Mouse (Mus musculus): ENCODE results near the gene Xpo5. TPM values are rescaled to one million over a fixed set of nuclear protein-coding genes. Genes with fewer than 3 reads are reported as not detected.
A peak's percentile ranks its signal among the peaks of the same experiment; 100 is the strongest.

The Xpo5 gene
- polyA plus RNA-seq, 1 experiment from 2014 or later, result 78.5 TPM

DNA sequence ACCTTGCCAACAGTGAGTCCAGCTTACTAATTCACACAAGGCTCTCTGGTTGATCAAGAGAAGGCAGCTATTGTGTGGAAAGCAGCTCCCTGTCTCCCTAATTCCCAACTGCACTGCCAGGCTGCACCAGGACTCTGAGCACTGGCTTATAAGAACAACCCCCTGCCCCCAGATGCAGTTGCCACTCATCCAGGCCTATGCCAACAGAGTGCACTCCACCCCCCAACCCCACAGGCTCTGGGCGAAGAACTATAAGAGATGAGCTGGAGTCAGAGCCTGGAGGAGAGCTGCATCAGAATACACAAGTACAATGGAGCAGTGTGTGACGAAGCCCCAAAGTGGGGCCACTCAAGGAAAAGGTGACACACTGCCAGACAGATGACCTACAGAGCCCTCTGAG, 69.5 kb downstream of the Xpo5 start:
- ATAC-seq (replicated peaks; ENCODE audit: insufficient number of reproducible peaks, low FRiP score, low TSS enrichment, low read depth) (no peak), DNase-seq (ENCODE audit: low spot score) (no peak)
- H3K27me3 ChIP-seq (ENCODE audit: control insufficient read depth, insufficient read depth, low read length), result no peaks in the 10 kb centered on the region
- H3K9me3 ChIP-seq (replicated peaks; ENCODE audit: control insufficient read depth, low read length), result no peaks in the 10 kb centered on the region
- H3K27ac ChIP-seq (replicated peaks; ENCODE audit: low read depth, low read length), result no peak overlapping the region
- peaks cover 2% of the 10 kb centered on the region; the same call in 1 of the 2 replicates for H3K4me1 ChIP-seq (ENCODE audit: control insufficient read depth, insufficient read depth, low read length)
- no peak overlapping the region for H3K4me2 ChIP-seq (ENCODE audit: low read depth, low read length)
- H3K4me3 ChIP-seq (ENCODE audit: low read depth, low read length), result no peak overlapping the region
- H3K9ac ChIP-seq (replicated peaks; ENCODE audit: low read length), result no peak overlapping the region
- peaks cover 4% of the 10 kb centered on the region; the same call in 1 of the 2 replicates for H3K36me3 ChIP-seq (replicated peaks; ENCODE audit: control insufficient read depth, insufficient read depth, low read depth, low read length)
- WGBS, result 83% methylated on average over 2 of the region's 2 CpGs

GRCm38 (mm10) chr17:46272675-46273074, 70.1 kb downstream of the Xpo5 start:
- Histone ChIP-seq H3K4me2 (ENCODE audit: low read depth, low read length) (no peak overlapping the region), H3K9me3 (replicated peaks; ENCODE audit: control insufficient read depth, low read length) (no peaks in the 10 kb centered on the region), H3K4me3 (ENCODE audit: low read depth, low read length) (no peak overlapping the region), H3K27ac (replicated peaks; ENCODE audit: low read depth, low read length) (no peak overlapping the region), H3K9ac (replicated peaks; ENCODE audit: low read length) (no peak overlapping the region), H3K4me1 (ENCODE audit: control insufficient read depth, insufficient read depth, low read length) (peaks cover 2% of the 10 kb centered on the region; the same call in 1 of the 2 replicates), H3K27me3 (ENCODE audit: control insufficient read depth, insufficient read depth, low read length) (no peaks in the 10 kb centered on the region), H3K36me3 (replicated peaks; ENCODE audit: control insufficient read depth, insufficient read depth, low read depth, low read length) (peaks cover 4% of the 10 kb centered on the region; the same call in 1 of the 2 replicates)
- DNase-seq (ENCODE audit: low spot score), result no peak
- 82% methylated on average over 5 of the region's 5 CpGs for WGBS
- ATAC-seq (replicated peaks; ENCODE audit: insufficient number of reproducible peaks, low FRiP score, low TSS enrichment, low read depth), result no peak

- peaks cover 4% of the 10 kb centered on the region; the same call in 1 of the 2 replicates for H3K36me3 ChIP-seq (replicated peaks; ENCODE audit: control insufficient read depth, insufficient read depth, low read depth, low read length)
- DNase-seq (ENCODE audit: low spot score) (peak; percentile 39), ATAC-seq (replicated peaks; ENCODE audit: insufficient number of reproducible peaks, low FRiP score, low TSS enrichment, low read depth) (0 out of 2 replicates have a peak, but pooled peaks have one; percentile 55)
- H3K9me3 ChIP-seq (replicated peaks; ENCODE audit: control insufficient read depth, low read length), result no peaks in the 10 kb centered on the region
- WGBS, result 31% methylated on average over 1 of the region's 1 CpGs
- H3K4me1 ChIP-seq (ENCODE audit: control insufficient read depth, insufficient read depth, low read length), result peaks cover 2% of the 10 kb centered on the region; the same call in 1 of the 2 replicates
- no peaks in the 10 kb centered on the region for H3K27me3 ChIP-seq (ENCODE audit: control insufficient read depth, insufficient read depth, low read length)
- H3K9ac ChIP-seq (replicated peaks; ENCODE audit: low read length), result no peak overlapping the region
- no peak overlapping the region for H3K4me2 ChIP-seq (ENCODE audit: low read depth, low read length)
- H3K27ac ChIP-seq (replicated peaks; ENCODE audit: low read depth, low read length), result no peak overlapping the region
- no peak overlapping the region for H3K4me3 ChIP-seq (ENCODE audit: low read depth, low read length)
These were observed 71.2 kb downstream of the Xpo5 start for GRCm38 (mm10) chr17:46273803-46274236.

GRCm38 (mm10) chr17:46274465-46274864, 71.9 kb downstream of the Xpo5 start:
- ATAC-seq (replicated peaks; ENCODE audit: insufficient number of reproducible peaks, low FRiP score, low TSS enrichment, low read depth) (no peak), DNase-seq (ENCODE audit: low spot score) (no peak)
- Histone ChIP-seq H3K36me3 (replicated peaks; ENCODE audit: control insufficient read depth, insufficient read depth, low read depth, low read length) (peaks cover 4% of the 10 kb centered on the region; the same call in 1 of the 2 replicates), H3K4me1 (ENCODE audit: control insufficient read depth, insufficient read depth, low read length) (peaks cover 2% of the 10 kb centered on the region; the same call in 1 of the 2 replicates), H3K4me2 (ENCODE audit: low read depth, low read length) (no peak overlapping the region; the same call in 1 of the 2 replicates), H3K27me3 (ENCODE audit: control insufficient read depth, insufficient read depth, low read length) (no peaks in the 10 kb centered on the region), H3K9ac (replicated peaks; ENCODE audit: low read length) (no peak overlapping the region), H3K27ac (replicated peaks; ENCODE audit: low read depth, low read length) (no peak overlapping the region), H3K9me3 (replicated peaks; ENCODE audit: control insufficient read depth, low read length) (no peaks in the 10 kb centered on the region), H3K4me3 (ENCODE audit: low read depth, low read length) (no peak overlapping the region)
- WGBS, result 38% methylated on average over 6 of the region's 6 CpGs

DNA sequence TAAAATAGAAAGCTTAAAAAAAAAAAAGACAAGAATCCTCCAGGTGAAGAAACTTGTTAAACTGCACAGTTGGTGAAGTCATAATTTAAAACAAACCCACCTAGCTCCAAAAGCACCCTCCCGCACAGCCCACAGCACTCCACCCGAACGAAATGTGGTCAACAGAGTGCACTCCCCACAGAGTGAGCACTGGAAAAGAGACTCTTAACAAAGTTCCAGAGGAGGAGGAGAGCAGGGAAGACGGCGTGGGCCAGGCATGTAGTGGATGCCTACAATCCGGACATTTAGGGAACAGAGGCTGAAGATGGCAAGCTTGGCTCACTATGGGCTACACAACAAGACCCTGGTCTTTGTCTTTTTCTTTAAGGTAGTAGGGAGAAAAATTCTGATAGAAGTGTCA, 72.5 kb downstream of the Xpo5 start:
- ATAC-seq (replicated peaks; ENCODE audit: insufficient number of reproducible peaks, low FRiP score, low TSS enrichment, low read depth), result no peak

DNA sequence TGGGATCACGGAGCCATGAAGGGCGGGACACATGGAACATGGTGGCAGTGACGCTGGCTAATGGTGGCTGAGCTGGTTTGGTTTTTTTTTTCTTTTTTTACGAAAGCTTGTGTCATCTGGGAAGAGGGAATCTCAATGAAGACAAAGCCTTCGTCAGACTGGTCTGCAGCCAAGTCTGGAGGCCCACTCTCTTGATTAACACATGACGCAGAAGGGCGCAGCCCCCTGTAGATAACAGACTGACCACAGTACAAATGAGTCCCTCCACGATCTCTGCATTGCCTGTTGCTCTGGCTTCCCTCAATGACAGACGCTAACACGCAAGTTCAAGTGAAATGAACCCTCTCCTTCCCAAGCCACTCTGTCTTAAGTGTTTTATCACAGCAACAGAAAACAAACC, 72.9 kb downstream of the Xpo5 start:
- WGBS, result 94% methylated on average over 10 of the region's 10 CpGs
- no peaks in the 10 kb centered on the region for H3K27me3 ChIP-seq (ENCODE audit: control insufficient read depth, insufficient read depth, low read length)
- DNase-seq (ENCODE audit: low spot score) (no peak), ATAC-seq (replicated peaks; ENCODE audit: insufficient number of reproducible peaks, low FRiP score, low TSS enrichment, low read depth) (no peak)
- no peak overlapping the region for H3K4me2 ChIP-seq (ENCODE audit: low read depth, low read length)
- H3K4me1 ChIP-seq (ENCODE audit: control insufficient read depth, insufficient read depth, low read length), result peaks cover 2% of the 10 kb centered on the region; the same call in 1 of the 2 replicates
- no peaks in the 10 kb centered on the region; the same call in 1 of the 2 replicates for H3K36me3 ChIP-seq (replicated peaks; ENCODE audit: control insufficient read depth, insufficient read depth, low read depth, low read length)
- no peak overlapping the region for H3K9ac ChIP-seq (replicated peaks; ENCODE audit: low read length)
- H3K9me3 ChIP-seq (replicated peaks; ENCODE audit: control insufficient read depth, low read length), result no peaks in the 10 kb centered on the region
- no peak overlapping the region for H3K4me3 ChIP-seq (ENCODE audit: low read depth, low read length)
- no peak overlapping the region for H3K27ac ChIP-seq (replicated peaks; ENCODE audit: low read depth, low read length)

More for the DNA sequence above, 72.5 kb downstream of the Xpo5 start:
- Histone ChIP-seq H3K4me2 (ENCODE audit: low read depth, low read length) (no peak overlapping the region), H3K4me1 (ENCODE audit: control insufficient read depth, insufficient read depth, low read length) (peaks cover 2% of the 10 kb centered on the region; the same call in 1 of the 2 replicates), H3K9me3 (replicated peaks; ENCODE audit: control insufficient read depth, low read length) (no peaks in the 10 kb centered on the region), H3K36me3 (replicated peaks; ENCODE audit: control insufficient read depth, insufficient read depth, low read depth, low read length) (peaks cover 1% of the 10 kb centered on the region; the same call in 1 of the 2 replicates), H3K4me3 (ENCODE audit: low read depth, low read length) (no peak overlapping the region), H3K27me3 (ENCODE audit: control insufficient read depth, insufficient read depth, low read length) (no peaks in the 10 kb centered on the region), H3K9ac (replicated peaks; ENCODE audit: low read length) (no peak overlapping the region), H3K27ac (replicated peaks; ENCODE audit: low read depth, low read length) (no peak overlapping the region)
- no peak for DNase-seq (ENCODE audit: low spot score)
- WGBS, result 74% methylated on average over 6 of the region's 6 CpGs

DNA sequence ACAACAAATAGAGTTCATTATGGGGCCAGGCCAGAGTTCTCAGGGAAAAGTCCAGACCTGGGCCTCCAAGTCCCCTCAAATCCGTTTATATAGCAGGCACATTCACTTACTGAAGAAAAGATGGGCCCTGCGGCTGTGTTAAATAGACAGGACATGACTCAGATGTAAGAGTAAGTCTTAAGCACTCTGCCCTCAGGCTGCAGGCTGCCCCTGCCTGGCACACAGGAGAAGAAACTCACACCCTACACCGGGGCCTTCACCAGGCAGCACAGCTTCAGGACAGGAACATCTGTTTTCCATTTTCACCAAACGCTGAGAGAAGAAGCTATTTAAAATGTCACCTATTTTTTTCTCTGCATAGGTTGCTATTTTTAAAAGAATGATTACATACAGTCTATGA, 75.0 kb downstream of the Xpo5 start:
- Histone ChIP-seq H3K4me1 (ENCODE audit: control insufficient read depth, insufficient read depth, low read length) (no peaks in the 10 kb centered on the region; the same call in 1 of the 2 replicates), H3K36me3 (replicated peaks; ENCODE audit: control insufficient read depth, insufficient read depth, low read depth, low read length) (no peaks in the 10 kb centered on the region), H3K4me3 (ENCODE audit: low read depth, low read length) (no peak overlapping the region), H3K9me3 (replicated peaks; ENCODE audit: control insufficient read depth, low read length) (no peaks in the 10 kb centered on the region), H3K4me2 (ENCODE audit: low read depth, low read length) (0 out of 2 replicates have a peak overlapping the region, but pooled peaks have one; percentile 7), H3K9ac (replicated peaks; ENCODE audit: low read length) (no peak overlapping the region), H3K27me3 (ENCODE audit: control insufficient read depth, insufficient read depth, low read length) (no peaks in the 10 kb centered on the region), H3K27ac (replicated peaks; ENCODE audit: low read depth, low read length) (peak overlapping the region; percentile 63; the same call in 1 of the 2 replicates)
- ATAC-seq (replicated peaks; ENCODE audit: insufficient number of reproducible peaks, low FRiP score, low TSS enrichment, low read depth) (no peak), DNase-seq (ENCODE audit: low spot score) (peak; percentile 75)
- WGBS, result 20% methylated on average over 4 of the region's 4 CpGs

DNA sequence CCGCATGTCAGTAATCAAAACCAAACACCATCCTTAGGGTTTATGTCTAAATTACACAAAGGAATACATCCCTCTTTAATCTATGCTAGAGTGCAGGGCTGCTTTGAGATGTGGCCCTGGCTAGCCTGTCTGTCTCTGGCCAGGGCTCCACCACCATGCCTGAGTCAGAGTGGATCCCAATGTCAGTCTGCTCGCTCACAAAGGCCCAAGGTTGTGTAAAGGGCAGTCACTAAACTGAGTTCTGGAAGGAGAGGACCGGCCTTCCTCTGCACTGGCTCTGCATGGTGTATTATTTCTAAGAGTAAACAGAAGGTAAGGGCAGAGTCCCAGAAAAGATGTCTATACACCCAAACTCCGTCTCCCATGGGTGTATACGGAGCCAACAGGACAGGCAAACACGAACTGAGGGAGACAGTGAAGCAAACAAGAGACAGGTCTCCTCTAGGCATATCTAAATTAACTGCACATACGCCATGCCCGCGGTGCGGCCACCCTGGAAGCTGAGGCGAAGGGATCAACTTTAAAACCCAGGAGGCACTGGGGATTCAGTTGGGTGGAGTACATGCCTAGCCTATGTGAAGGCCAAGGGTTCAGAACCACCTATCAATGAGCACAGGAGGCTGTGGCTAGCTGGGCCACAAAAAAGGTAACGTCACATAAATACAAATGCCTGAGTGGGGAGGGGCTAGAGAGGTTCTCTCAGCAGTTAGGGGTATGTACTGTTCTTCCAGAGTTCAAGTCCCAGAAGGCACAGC, 75.6 kb downstream of the Xpo5 start:
- Histone ChIP-seq H3K27ac (replicated peaks; ENCODE audit: low read depth, low read length) (peak overlapping the region; percentile 15; the same call in 1 of the 2 replicates), H3K4me2 (ENCODE audit: low read depth, low read length) (no peak overlapping the region), H3K27me3 (ENCODE audit: control insufficient read depth, insufficient read depth, low read length) (no peaks in the 10 kb centered on the region), H3K9me3 (replicated peaks; ENCODE audit: control insufficient read depth, low read length) (no peaks in the 10 kb centered on the region), H3K9ac (replicated peaks; ENCODE audit: low read length) (no peak overlapping the region), H3K36me3 (replicated peaks; ENCODE audit: control insufficient read depth, insufficient read depth, low read depth, low read length) (no peaks in the 10 kb centered on the region), H3K4me3 (ENCODE audit: low read depth, low read length) (no peak overlapping the region), H3K4me1 (ENCODE audit: control insufficient read depth, insufficient read depth, low read length) (no peaks in the 10 kb centered on the region; the same call in 1 of the 2 replicates)
- DNase-seq (ENCODE audit: low spot score) (no peak), ATAC-seq (replicated peaks; ENCODE audit: insufficient number of reproducible peaks, low FRiP score, low TSS enrichment, low read depth) (no peak)
- 70% methylated on average over 12 of the region's 12 CpGs for WGBS
